Mouse (Mus musculus): ENCODE results near the gene Galnt18.

The Galnt18 gene

GRCm38 (mm10) chr7:111779504-111780242, at the start of gene Galnt18:
Gene Galnt18, minus strand, starts transcription at chr7:111779977.
- peak; percentile 87 for DNase-seq (ENCODE audit: low spot score)

- no peak for DNase-seq (ENCODE audit: low spot score)
Observed at GRCm38 (mm10) chr7:111827337-111827736, 47.6 kb upstream of the Galnt18 start.

GRCm38 (mm10) chr7:111813093-111813492, 33.3 kb upstream of the Galnt18 start:
- DNase-seq (ENCODE audit: low spot score) = no peak

GRCm38 (mm10) chr7:111811036-111811435, 31.3 kb upstream of the Galnt18 start:
- no peak for DNase-seq (ENCODE audit: low spot score)

GRCm38 (mm10) chr7:111809796-111810195, 30.0 kb upstream of the Galnt18 start:
- DNase-seq (ENCODE audit: low spot score) = no peak

GRCm38 (mm10) chr7:111806083-111806482, 26.3 kb upstream of the Galnt18 start:
- no peak for DNase-seq (ENCODE audit: low spot score)

GRCm38 (mm10) chr7:111804646-111805045, 24.9 kb upstream of the Galnt18 start:
- DNase-seq (ENCODE audit: low spot score) = no peak

GRCm38 (mm10) chr7:111800785-111801184, 21.0 kb upstream of the Galnt18 start:
- DNase-seq (ENCODE audit: low spot score) = no peak

- no peak for DNase-seq (ENCODE audit: low spot score)
Observed at GRCm38 (mm10) chr7:111800120-111800519, 20.3 kb upstream of the Galnt18 start.

GRCm38 (mm10) chr7:111799021-111799420, 19.2 kb upstream of the Galnt18 start:
- no peak for DNase-seq (ENCODE audit: low spot score)

- DNase-seq (ENCODE audit: low spot score) = no peak
Observed at GRCm38 (mm10) chr7:111797337-111798010, 17.7 kb upstream of the Galnt18 start.

- no peak for DNase-seq (ENCODE audit: low spot score)
Observed at GRCm38 (mm10) chr7:111795059-111795458, 15.3 kb upstream of the Galnt18 start.

- DNase-seq (ENCODE audit: low spot score) = no peak
Observed at GRCm38 (mm10) chr7:111792154-111792553, 12.4 kb upstream of the Galnt18 start.

GRCm38 (mm10) chr7:111791347-111791746, 11.6 kb upstream of the Galnt18 start:
- DNase-seq (ENCODE audit: low spot score) = no peak

GRCm38 (mm10) chr7:111787921-111788320, 8.1 kb upstream of the Galnt18 start:
- DNase-seq (ENCODE audit: low spot score) = no peak

- no peak for DNase-seq (ENCODE audit: low spot score)
Observed at GRCm38 (mm10) chr7:111785478-111785877, 5.7 kb upstream of the Galnt18 start.

- DNase-seq (ENCODE audit: low spot score) = peak; percentile 21
Observed at GRCm38 (mm10) chr7:111782126-111782525, 2.3 kb upstream of the Galnt18 start.

GRCm38 (mm10) chr7:111781316-111781715, 1.5 kb upstream of the Galnt18 start:
- DNase-seq (ENCODE audit: low spot score) = no peak

- no peak for DNase-seq (ENCODE audit: low spot score)
Observed at GRCm38 (mm10) chr7:111778789-111779503, 831 bp downstream of the Galnt18 start.

- DNase-seq (ENCODE audit: low spot score) = no peak
Observed at GRCm38 (mm10) chr7:111778212-111778611, 1.6 kb downstream of the Galnt18 start.

GRCm38 (mm10) chr7:111777186-111777585, 2.6 kb downstream of the Galnt18 start:
- no peak for DNase-seq (ENCODE audit: low spot score)

- no peak for DNase-seq (ENCODE audit: low spot score)
Observed at GRCm38 (mm10) chr7:111776160-111776559, 3.6 kb downstream of the Galnt18 start.

- no peak for DNase-seq (ENCODE audit: low spot score)
Observed at GRCm38 (mm10) chr7:111772398-111772797, 7.4 kb downstream of the Galnt18 start.

Data from urinary bladder, postnatal 10 days (tissue).